Mouse (Mus musculus) kidney, embryonic 15.5 days (tissue): Measurements from ENCODE around the gene Spats1. TPM values are rescaled to one million over a fixed set of nuclear protein-coding genes. Genes with fewer than 3 reads are reported as not detected.

Experiments used
- ATAC-seq: fragments of 200-750 bp; cut with Nextera tagmentation; replicated peaks from 2 replicates; pipeline ENCODE4 v1.8.0; 2017; ENCODE audit warnings: moderate TSS enrichment; ENCODE audit not compliant: low FRiP score
- H3K27ac ChIP-seq: fragments of 300-500 bp; sonication (generic); 2 replicates; pipeline ENCODE4 v1.5.1; 2015; ENCODE audit warnings: mild to moderate bottlenecking, inconsistent platforms
- H3K27me3 ChIP-seq: fragments of 300-500 bp; sonication (generic); 2 replicates; pipeline ENCODE4 v1.6.1; 2015; ENCODE audit warnings: inconsistent platforms
- H3K36me3 ChIP-seq: fragments of 300-500 bp; sonication (generic); 2 replicates; pipeline ENCODE4 v1.6.1; 2015; ENCODE audit warnings: inconsistent platforms
- H3K4me1 ChIP-seq: fragments of 300-500 bp; sonication (generic); 2 replicates; pipeline ENCODE4 v1.6.1; 2015; ENCODE audit warnings: inconsistent platforms
- H3K4me2 ChIP-seq: fragments of 300-500 bp; sonication (generic); 2 replicates; pipeline ENCODE4 v1.6.1; 2015; ENCODE audit warnings: moderate library complexity, mild to moderate bottlenecking, inconsistent platforms
- H3K4me3 ChIP-seq: fragments of 300-500 bp; sonication (generic); replicated peaks from 2 replicates; pipeline ENCODE4 v1.5.1; 2015; ENCODE audit warnings: mild to moderate bottlenecking, inconsistent platforms
- H3K9ac ChIP-seq: fragments of 300-500 bp; sonication (generic); 2 replicates; pipeline ENCODE4 v1.6.1; 2015; ENCODE audit warnings: mild to moderate bottlenecking, inconsistent platforms
- H3K9me3 ChIP-seq: fragments of 300-500 bp; sonication (generic); replicated peaks from 2 replicates; pipeline ENCODE4 v1.6.1; 2016; ENCODE audit warnings: inconsistent platforms
- WGBS: fragments of 180-500 bp; shearing (Covaris S2); methylation state at CpG from one replicate; pipeline ENCODE4 v1.1.7; 2015; ENCODE audit warnings: mixed read lengths; 5-methylcytosine and 5-hydroxymethylcytosine counted together
- polyA plus RNA-seq: library from polyadenylated mRNA; unstranded; fragments of >200 nt; fragmentation: Nextera tagmentation; extraction: Ambion mirVana; gene quantifications from 2 replicates; pipeline ENCODE4 v1.2.1, GENCODE M21; 2015

The Spats1 gene
- polyA plus RNA-seq, 1 experiment from 2014 or later = 0.29 TPM

DNA sequence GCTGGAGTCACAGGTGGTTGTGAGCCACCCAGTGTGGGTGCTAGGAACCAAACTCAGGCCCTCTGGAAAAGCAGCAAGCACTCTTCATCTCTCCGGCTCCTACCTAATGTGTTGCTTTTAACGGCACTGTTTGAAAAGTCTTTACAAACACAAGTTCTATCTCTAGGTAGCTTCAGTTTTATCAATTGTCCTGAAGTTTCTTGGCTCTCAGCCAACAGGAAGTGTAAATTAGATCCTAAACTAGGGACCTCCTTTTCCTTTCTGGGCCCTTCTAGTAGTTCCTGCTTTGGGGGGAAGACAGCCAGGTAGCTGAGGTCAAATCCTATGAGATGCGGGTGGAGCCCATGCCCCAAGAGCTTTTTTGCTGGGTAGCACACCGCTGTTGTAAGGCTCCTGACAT lies 35.7 kb upstream of the Spats1 start:
- no peak for ATAC-seq
- WGBS = 95% methylated on average over 4 of the region's 4 CpGs
- H3K4me3 ChIP-seq = no peak overlapping the region

GRCm38 (mm10) chr17:45506700-45507189 lies 31.5 kb upstream of the Spats1 start, which contains the start of gene Aars2:
Aars2 (plus strand) TSS chr17:45506841.
- Histone ChIP-seq H3K9me3 (no peaks in the 10 kb centered on the region), H3K27me3 (no peaks in the 10 kb centered on the region), H3K4me1 (peaks cover 15% of the 10 kb centered on the region), H3K36me3 (peaks cover 28% of the 10 kb centered on the region), H3K27ac (peak within 1 kb of the TSS; percentile 87), H3K9ac (peak within 1 kb of the TSS; percentile 65), H3K4me2 (peak within 1 kb of the TSS; percentile 58), H3K4me3 (peak within 1 kb of the TSS; percentile 82)
- peak; percentile 94 for ATAC-seq
- WGBS = under 1% methylated on average over 42 of the region's 42 CpGs

More for the DNA sequence above, 35.7 kb upstream of the Spats1 start:
- Histone ChIP-seq H3K4me1 (peaks cover 15% of the 10 kb centered on the region), H3K9me3 (no peaks in the 10 kb centered on the region), H3K9ac (no peak overlapping the region), H3K36me3 (peaks cover 28% of the 10 kb centered on the region), H3K27ac (no peak overlapping the region), H3K27me3 (no peaks in the 10 kb centered on the region), H3K4me2 (no peak overlapping the region)

DNA sequence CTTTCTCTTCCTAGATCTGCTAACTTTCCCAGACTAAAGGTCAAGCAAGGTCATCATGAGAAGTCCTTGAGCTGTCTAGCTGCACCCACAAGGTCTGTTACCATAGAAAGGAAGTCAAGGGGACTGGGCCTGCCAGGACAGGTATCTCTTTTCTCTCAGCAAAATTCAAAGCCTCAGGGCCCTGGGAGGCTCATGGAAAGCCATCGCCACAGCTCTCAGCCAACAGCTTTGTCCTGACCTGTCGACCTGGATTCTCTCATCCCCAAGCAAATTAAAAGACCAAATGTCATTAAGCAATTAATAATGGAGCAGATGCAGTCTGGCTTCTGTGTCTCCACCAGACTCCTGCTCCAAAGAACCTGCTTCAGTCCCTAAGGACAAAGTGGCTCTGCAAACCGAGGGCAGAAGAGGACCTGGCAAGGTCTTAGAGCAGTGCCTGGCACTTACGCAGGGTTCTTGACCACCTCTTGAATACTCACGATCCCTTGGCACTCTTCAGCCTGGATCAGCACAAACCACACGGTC lies 30.8 kb upstream of the Spats1 start:
- peaks cover 25% of the 10 kb centered on the region for H3K36me3 ChIP-seq
- H3K4me1 ChIP-seq = peaks cover 15% of the 10 kb centered on the region
- no peaks in the 10 kb centered on the region for H3K27me3 ChIP-seq
- ATAC-seq = no peak
- peak overlapping the region; percentile 24; the same call in 1 of the 2 replicates for H3K9ac ChIP-seq
- no peak overlapping the region for H3K27ac ChIP-seq
- H3K9me3 ChIP-seq = no peaks in the 10 kb centered on the region
- WGBS = 66% methylated on average over 6 of the region's 6 CpGs
- H3K4me3 ChIP-seq = no peak overlapping the region
- H3K4me2 ChIP-seq = no peak overlapping the region

DNA sequence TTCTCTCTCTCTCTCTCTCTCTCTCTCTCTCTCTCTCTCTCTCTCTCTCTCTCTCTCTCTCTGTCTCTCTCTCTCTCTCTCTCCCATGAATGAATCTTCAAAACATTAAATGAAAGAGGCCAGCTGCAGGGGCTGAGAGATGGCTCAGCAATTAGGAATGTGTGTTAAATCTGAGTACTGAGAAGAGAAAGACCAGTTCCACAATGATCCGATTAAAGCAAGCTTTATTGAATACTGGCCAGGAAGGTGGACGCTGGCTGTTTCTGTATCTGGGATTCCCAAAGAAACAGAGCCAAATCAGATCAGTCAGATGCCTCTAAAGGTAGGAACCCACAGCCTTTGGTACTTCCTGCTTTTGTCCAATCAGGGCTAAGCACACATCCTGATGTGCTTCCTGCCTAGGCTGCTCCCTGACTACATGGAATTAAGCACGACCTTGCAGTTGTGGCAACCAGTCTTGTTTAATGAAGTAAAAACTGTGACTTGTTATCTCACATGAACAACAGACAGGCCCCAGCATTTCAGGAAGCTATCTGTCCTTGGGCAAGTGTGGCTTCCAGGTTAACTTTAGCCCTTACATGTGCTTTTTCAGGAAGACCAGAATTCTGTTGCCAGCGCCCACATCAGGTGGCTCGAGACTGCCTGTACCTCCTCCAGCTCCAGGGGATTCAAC lies 28.2 kb upstream of the Spats1 start:
- no peak overlapping the region for H3K9ac ChIP-seq
- H3K9me3 ChIP-seq = no peaks in the 10 kb centered on the region
- H3K36me3 ChIP-seq = peaks cover 1% of the 10 kb centered on the region; the same call in 1 of the 2 replicates
- no peaks in the 10 kb centered on the region for H3K27me3 ChIP-seq
- ATAC-seq = no peak
- H3K4me1 ChIP-seq = peaks cover 15% of the 10 kb centered on the region
- H3K27ac ChIP-seq = no peak overlapping the region
- 54% methylated on average over 5 of the region's 5 CpGs for WGBS
- no peak overlapping the region for H3K4me2 ChIP-seq
- no peak overlapping the region for H3K4me3 ChIP-seq

DNA sequence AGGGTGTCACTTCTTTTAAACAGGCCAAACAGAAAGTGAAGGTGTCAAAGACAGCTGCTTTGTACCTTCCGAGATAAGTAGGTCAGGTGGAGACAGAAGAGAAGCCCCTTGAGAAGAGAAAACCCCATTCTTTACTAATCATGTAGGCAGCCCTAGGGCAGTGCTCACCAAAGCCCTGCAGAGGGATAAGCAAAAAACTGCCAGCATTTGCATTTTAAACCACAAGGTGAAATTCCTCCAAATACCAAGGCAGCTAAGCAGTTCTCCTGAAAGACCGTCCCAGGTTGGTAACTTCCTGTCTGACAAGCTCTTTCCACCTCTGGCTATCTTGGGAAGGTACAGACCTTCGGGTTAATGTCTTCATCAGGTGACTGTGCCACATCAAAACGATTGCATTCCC lies 27.1 kb upstream of the Spats1 start:
- H3K27ac ChIP-seq = no peak overlapping the region
- 67% methylated on average over 4 of the region's 4 CpGs for WGBS
- no peaks in the 10 kb centered on the region for H3K36me3 ChIP-seq
- no peak for ATAC-seq
- no peaks in the 10 kb centered on the region for H3K27me3 ChIP-seq
- H3K9me3 ChIP-seq = no peaks in the 10 kb centered on the region
- H3K4me1 ChIP-seq = peaks cover 10% of the 10 kb centered on the region
- H3K4me3 ChIP-seq = no peak overlapping the region
- no peak overlapping the region for H3K4me2 ChIP-seq
- no peak overlapping the region for H3K9ac ChIP-seq

- H3K4me3 ChIP-seq = no peak overlapping the region
- no peak for ATAC-seq
- 0 out of 2 replicates have a peak, but pooled peaks cover under 1% of the 10 kb centered on the region for H3K4me1 ChIP-seq
- no peaks in the 10 kb centered on the region for H3K36me3 ChIP-seq
- no peaks in the 10 kb centered on the region for H3K9me3 ChIP-seq
- no peaks in the 10 kb centered on the region for H3K27me3 ChIP-seq
- 36% methylated on average over 4 of the region's 4 CpGs for WGBS
- no peak overlapping the region for H3K27ac ChIP-seq
- no peak overlapping the region for H3K9ac ChIP-seq
- H3K4me2 ChIP-seq = no peak overlapping the region
Observed at GRCm38 (mm10) chr17:45500981-45501380, 25.8 kb upstream of the Spats1 start.

GRCm38 (mm10) chr17:45499516-45499915 lies 24.3 kb upstream of the Spats1 start:
- no peak overlapping the region for H3K4me3 ChIP-seq
- H3K27me3 ChIP-seq = no peaks in the 10 kb centered on the region
- H3K9ac ChIP-seq = no peak overlapping the region
- no peaks in the 10 kb centered on the region for H3K9me3 ChIP-seq
- H3K4me2 ChIP-seq = no peak overlapping the region
- no peaks in the 10 kb centered on the region for H3K36me3 ChIP-seq
- no peak for ATAC-seq
- H3K27ac ChIP-seq = no peak overlapping the region
- 0 out of 2 replicates have a peak, but pooled peaks cover 3% of the 10 kb centered on the region for H3K4me1 ChIP-seq
- WGBS = 42% methylated on average over 2 of the region's 2 CpGs

GRCm38 (mm10) chr17:45498397-45498796 lies 23.2 kb upstream of the Spats1 start:
- no peak for ATAC-seq
- Histone ChIP-seq H3K27me3 (peaks cover 4% of the 10 kb centered on the region; the same call in 1 of the 2 replicates), H3K36me3 (no peaks in the 10 kb centered on the region), H3K9ac (no peak overlapping the region), H3K4me2 (no peak overlapping the region), H3K4me3 (no peak overlapping the region), H3K4me1 (0 out of 2 replicates have a peak, but pooled peaks cover 3% of the 10 kb centered on the region), H3K9me3 (no peaks in the 10 kb centered on the region), H3K27ac (no peak overlapping the region)
- WGBS = 82% methylated on average over 13 of the region's 13 CpGs

DNA sequence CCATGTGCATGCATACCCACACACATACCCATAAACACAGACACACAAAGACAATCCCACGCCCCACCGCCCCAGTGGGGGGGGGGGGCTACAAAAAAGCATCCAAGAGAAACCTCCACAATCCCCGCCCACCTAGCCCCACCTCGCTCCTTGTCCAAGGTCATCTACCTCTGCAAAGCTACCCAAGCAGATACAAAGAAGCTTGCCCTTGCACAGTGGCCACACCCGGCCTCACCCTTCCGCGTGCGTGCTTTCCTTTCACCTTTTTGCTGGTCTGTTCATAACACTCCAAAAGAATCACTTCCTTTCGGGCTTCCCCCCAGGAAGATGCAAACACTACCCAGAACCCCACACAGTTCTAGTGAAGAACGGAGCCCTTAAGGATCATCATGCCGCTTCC lies 20.2 kb upstream of the Spats1 start:
- Histone ChIP-seq H3K9me3 (no peaks in the 10 kb centered on the region), H3K4me2 (no peak overlapping the region), H3K27ac (no peak overlapping the region), H3K27me3 (peaks cover 4% of the 10 kb centered on the region; the same call in 1 of the 2 replicates), H3K36me3 (no peaks in the 10 kb centered on the region), H3K4me1 (0 out of 2 replicates have a peak, but pooled peaks cover 3% of the 10 kb centered on the region), H3K4me3 (no peak overlapping the region), H3K9ac (no peak overlapping the region)
- 79% methylated on average over 11 of the region's 11 CpGs for WGBS
- ATAC-seq = no peak

DNA sequence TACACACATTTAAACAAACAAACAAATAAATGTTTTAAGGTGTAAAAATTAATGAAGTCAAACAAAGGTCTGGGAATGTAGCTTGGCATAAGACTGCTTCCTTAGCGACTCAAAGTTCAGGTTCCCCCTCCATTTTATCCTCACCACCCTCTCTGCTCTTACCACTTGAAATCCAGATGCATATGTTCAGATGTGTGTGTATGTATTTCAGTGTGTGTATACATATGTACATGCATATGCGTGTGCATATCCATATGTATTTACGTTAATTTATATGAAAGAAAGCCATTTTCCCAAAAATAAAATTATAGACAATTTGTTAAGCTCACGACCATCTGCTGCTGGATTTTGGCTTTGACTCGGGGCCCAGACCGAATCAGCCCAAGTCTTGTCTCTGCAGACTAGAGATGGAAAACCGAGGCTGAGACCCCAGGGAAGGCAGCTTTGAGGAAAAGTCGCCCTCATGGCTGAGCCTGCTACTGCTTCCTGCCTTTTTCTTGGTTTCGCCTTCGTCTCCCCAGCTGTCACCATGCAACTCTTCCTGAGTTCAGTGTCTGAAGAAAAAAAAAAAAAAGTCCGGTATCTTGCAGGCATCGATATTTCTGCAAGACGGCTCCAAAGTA lies 15.4 kb upstream of the Spats1 start:
- no peak overlapping the region for H3K4me3 ChIP-seq
- 61% methylated on average over 13 of the region's 13 CpGs for WGBS
- H3K4me1 ChIP-seq = 0 out of 2 replicates have a peak, but pooled peaks cover 3% of the 10 kb centered on the region
- H3K27me3 ChIP-seq = peaks cover 11% of the 10 kb centered on the region; the same call in 1 of the 2 replicates
- H3K9ac ChIP-seq = no peak overlapping the region
- no peak overlapping the region for H3K27ac ChIP-seq
- H3K4me2 ChIP-seq = no peak overlapping the region
- H3K9me3 ChIP-seq = no peaks in the 10 kb centered on the region
- H3K36me3 ChIP-seq = no peaks in the 10 kb centered on the region
- ATAC-seq = no peak

DNA sequence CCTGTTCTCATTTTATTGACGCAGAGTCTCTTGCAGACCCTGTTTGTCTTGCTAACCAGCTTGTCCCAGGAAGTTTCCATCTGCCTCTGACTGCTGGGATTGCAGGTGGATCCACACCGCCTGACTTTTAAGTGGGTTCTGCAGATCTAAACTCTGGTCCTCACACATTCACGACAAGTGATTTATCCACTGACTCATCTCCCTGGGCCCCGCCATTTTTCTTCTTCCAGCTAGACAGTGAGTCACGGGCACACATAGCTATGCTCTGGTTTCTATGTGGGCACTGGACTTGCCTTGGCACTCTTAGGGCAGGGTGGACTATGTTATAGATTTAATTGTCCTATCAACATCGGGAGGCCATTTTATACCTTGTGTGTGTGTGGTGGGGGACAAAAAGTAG lies 14.5 kb upstream of the Spats1 start:
- H3K36me3 ChIP-seq = no peaks in the 10 kb centered on the region
- H3K9ac ChIP-seq = no peak overlapping the region
- WGBS = 85% methylated on average over 6 of the region's 6 CpGs
- H3K4me1 ChIP-seq = no peaks in the 10 kb centered on the region
- H3K27ac ChIP-seq = no peak overlapping the region
- H3K4me3 ChIP-seq = no peak overlapping the region
- peaks cover 11% of the 10 kb centered on the region; the same call in 1 of the 2 replicates for H3K27me3 ChIP-seq
- no peaks in the 10 kb centered on the region for H3K9me3 ChIP-seq
- ATAC-seq = no peak
- H3K4me2 ChIP-seq = no peak overlapping the region
